Mouse (Mus musculus): Measurements from ENCODE around the gene Ywhag. TPM values are rescaled to one million over a fixed set of nuclear protein-coding genes. Genes with fewer than 3 reads are reported as not detected.

The Ywhag gene
- 56.7 and 66.8 TPM in 2 replicates for polyA plus RNA-seq (2015; fragmentation: Nextera tagmentation; extraction: Ambion mirVana)

GRCm38 (mm10) chr5:135934481-135935175 is at the start of gene Ywhag:
Gene Ywhag (minus strand): TSS chr5:135934616.
- H3K4me2 ChIP-seq (ENCODE audit: low read depth, low read length) = peak within 1 kb of the TSS; percentile 76
- peak; percentile 60; the same call in 1 of the 2 replicates for TF ChIP-seq EP300 (IDR thresholded peaks at IDR 0.05; ENCODE audit: low read depth)
- peak; percentile 76 for TF ChIP-seq CTCF (IDR thresholded peaks at IDR 0.05; ENCODE audit: low read depth)
- H3K9me3 ChIP-seq (ENCODE audit: low read length) = no peaks in the 10 kb centered on the region
- H3K36me3 ChIP-seq (replicated peaks; ENCODE audit: insufficient read depth, low read length) = peaks cover 23% of the 10 kb centered on the region
- H3K9ac ChIP-seq (replicated peaks) = peak within 1 kb of the TSS; percentile 84
- ATAC-seq = peak; percentile 91
- peak; percentile 98 for DNase-seq
- H3K4me3 ChIP-seq (ENCODE audit: low read depth, low read length) = peak within 1 kb of the TSS; percentile 78
- peak within 1 kb of the TSS; percentile 98 for H3K27ac ChIP-seq (ENCODE audit: low read depth)
- no peaks in the 10 kb centered on the region for H3K27me3 ChIP-seq (ENCODE audit: insufficient read depth, low read length)
- WGBS (ENCODE audit: insufficient replicate concordance) = 1% methylated on average over 34 of the region's 48 CpGs
- peaks cover 11% of the 10 kb centered on the region for H3K4me1 ChIP-seq (ENCODE audit: insufficient read depth)

DNA sequence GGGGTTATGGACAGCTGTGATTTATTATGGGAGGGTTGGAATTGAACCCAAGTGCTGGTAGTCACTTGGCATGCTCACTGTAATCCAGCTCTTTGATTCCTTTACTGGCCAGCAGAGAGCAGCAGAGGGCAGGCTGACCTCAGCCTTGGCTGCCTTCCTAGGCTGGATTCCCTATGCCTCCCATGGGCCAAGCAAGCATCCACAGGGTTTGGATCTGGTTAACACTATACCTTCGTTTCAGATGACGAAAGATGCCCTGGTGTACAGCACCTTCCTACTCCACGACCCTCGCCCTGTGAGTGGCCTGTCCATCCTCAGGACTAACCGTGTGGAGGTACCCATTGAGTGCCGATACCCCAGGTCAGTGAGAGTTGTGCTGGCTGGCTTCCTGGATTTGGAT is 48.0 kb upstream of the Ywhag start:
- no peak overlapping the region for H3K9ac ChIP-seq (replicated peaks)
- H3K4me3 ChIP-seq (ENCODE audit: low read depth, low read length) = no peak overlapping the region
- no peaks in the 10 kb centered on the region for H3K4me1 ChIP-seq (ENCODE audit: insufficient read depth)
- WGBS (ENCODE audit: insufficient replicate concordance) = 52% methylated on average over 6 of the region's 6 CpGs
- no peaks in the 10 kb centered on the region for H3K27me3 ChIP-seq (ENCODE audit: insufficient read depth, low read length)
- H3K4me2 ChIP-seq (ENCODE audit: low read depth, low read length) = no peak overlapping the region
- no peaks in the 10 kb centered on the region for H3K36me3 ChIP-seq (replicated peaks; ENCODE audit: insufficient read depth, low read length)
- ATAC-seq = peak; percentile 58
- peak; percentile 90 for TF ChIP-seq CTCF (IDR thresholded peaks at IDR 0.05; ENCODE audit: low read depth)
- TF ChIP-seq EP300 (IDR thresholded peaks at IDR 0.05; ENCODE audit: low read depth) = no peak
- no peak overlapping the region for H3K27ac ChIP-seq (ENCODE audit: low read depth)
- peak; percentile 72 for DNase-seq
- H3K9me3 ChIP-seq (ENCODE audit: low read length) = no peaks in the 10 kb centered on the region

DNA sequence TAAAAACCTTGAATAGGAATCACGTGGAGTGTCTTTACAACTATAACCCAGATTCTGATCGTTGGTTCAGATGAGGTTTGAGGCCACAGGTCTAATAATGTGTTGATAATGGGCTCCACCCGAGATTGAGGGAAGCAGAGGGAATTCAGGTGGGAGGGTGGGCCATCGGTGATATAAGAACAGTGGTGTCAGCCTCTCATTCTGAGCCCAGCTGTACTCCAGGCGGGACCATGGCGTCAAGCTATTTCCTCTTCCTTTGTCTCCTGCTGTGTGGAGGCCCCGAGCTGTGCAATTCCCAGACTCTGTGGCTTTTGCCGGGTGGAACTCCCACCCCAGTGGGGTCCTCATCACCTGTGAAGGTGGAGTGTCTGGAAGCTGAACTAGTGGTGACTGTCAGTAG is 45.5 kb upstream of the Ywhag start, which contains the start of gene Zp3:
TSS of gene Zp3 (plus strand) at position 196 of the 400 bp plus-strand sequence.
- DNase-seq (no peak), ATAC-seq (no peak)
- Histone ChIP-seq H3K27ac (ENCODE audit: low read depth) (no peak within 1 kb of the TSS), H3K4me3 (ENCODE audit: low read depth, low read length) (no peak within 1 kb of the TSS), H3K4me2 (ENCODE audit: low read depth, low read length) (no peak within 1 kb of the TSS), H3K27me3 (ENCODE audit: insufficient read depth, low read length) (no peaks in the 10 kb centered on the region), H3K4me1 (ENCODE audit: insufficient read depth) (no peaks in the 10 kb centered on the region), H3K36me3 (replicated peaks; ENCODE audit: insufficient read depth, low read length) (no peaks in the 10 kb centered on the region), H3K9ac (replicated peaks) (no peak within 1 kb of the TSS), H3K9me3 (ENCODE audit: low read length) (no peaks in the 10 kb centered on the region)
- TF ChIP-seq EP300 (IDR thresholded peaks at IDR 0.05; ENCODE audit: low read depth) (no peak), CTCF (IDR thresholded peaks at IDR 0.05; ENCODE audit: low read depth) (no peak)
- 64% methylated on average over 8 of the region's 8 CpGs for WGBS (ENCODE audit: insufficient replicate concordance)

DNA sequence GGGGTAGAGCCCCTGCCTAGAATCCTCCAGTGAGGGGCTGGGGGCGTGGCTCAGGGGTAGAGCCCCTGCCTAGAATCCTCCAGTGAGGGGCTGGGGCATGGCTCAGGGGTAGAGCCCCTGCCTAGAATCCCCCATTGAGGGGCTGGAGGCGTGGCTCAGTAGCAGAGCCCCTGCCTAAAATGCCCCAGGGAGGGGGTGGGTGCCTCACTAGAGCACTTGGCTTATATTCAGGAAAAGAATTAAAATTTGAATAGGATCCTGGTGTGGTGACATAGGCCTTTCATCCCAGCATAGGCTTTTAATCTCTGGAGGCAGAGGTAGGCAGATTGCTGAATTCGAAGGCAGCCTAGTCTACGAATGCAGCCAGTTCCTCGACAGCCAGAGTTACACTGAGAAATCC is 45.0 kb upstream of the Ywhag start:
- WGBS (ENCODE audit: insufficient replicate concordance) = 74% methylated on average over 5 of the region's 5 CpGs

GRCm38 (mm10) chr5:135975893-135976668 is 41.7 kb upstream of the Ywhag start:
- Histone ChIP-seq H3K4me2 (ENCODE audit: low read depth, low read length) (no peak overlapping the region), H3K27ac (ENCODE audit: low read depth) (no peak overlapping the region), H3K9ac (replicated peaks) (no peak overlapping the region), H3K9me3 (ENCODE audit: low read length) (no peaks in the 10 kb centered on the region), H3K27me3 (ENCODE audit: insufficient read depth, low read length) (no peaks in the 10 kb centered on the region), H3K4me1 (ENCODE audit: insufficient read depth) (no peaks in the 10 kb centered on the region), H3K4me3 (ENCODE audit: low read depth, low read length) (no peak overlapping the region), H3K36me3 (replicated peaks; ENCODE audit: insufficient read depth, low read length) (no peaks in the 10 kb centered on the region)
- ATAC-seq = peak; percentile 33
- no peak for TF ChIP-seq CTCF (IDR thresholded peaks at IDR 0.05; ENCODE audit: low read depth)
- no peak for TF ChIP-seq EP300 (IDR thresholded peaks at IDR 0.05; ENCODE audit: low read depth)
- no peak for DNase-seq
- WGBS (ENCODE audit: insufficient replicate concordance) = 84% methylated on average over 8 of the region's 8 CpGs

More for the DNA sequence above, 45.0 kb upstream of the Ywhag start:
- H3K27me3 ChIP-seq (ENCODE audit: insufficient read depth, low read length) = no peaks in the 10 kb centered on the region
- no peak overlapping the region for H3K27ac ChIP-seq (ENCODE audit: low read depth)
- no peaks in the 10 kb centered on the region for H3K9me3 ChIP-seq (ENCODE audit: low read length)
- ATAC-seq (no peak), DNase-seq (no peak)
- H3K4me2 ChIP-seq (ENCODE audit: low read depth, low read length) = no peak overlapping the region
- H3K9ac ChIP-seq (replicated peaks) = no peak overlapping the region
- no peak overlapping the region for H3K4me3 ChIP-seq (ENCODE audit: low read depth, low read length)
- H3K4me1 ChIP-seq (ENCODE audit: insufficient read depth) = no peaks in the 10 kb centered on the region
- no peaks in the 10 kb centered on the region for H3K36me3 ChIP-seq (replicated peaks; ENCODE audit: insufficient read depth, low read length)
- no peak for TF ChIP-seq EP300 (IDR thresholded peaks at IDR 0.05; ENCODE audit: low read depth)
- no peak for TF ChIP-seq CTCF (IDR thresholded peaks at IDR 0.05; ENCODE audit: low read depth)

- no peak for ATAC-seq
- Histone ChIP-seq H3K27ac (ENCODE audit: low read depth) (no peak within 1 kb of the TSS), H3K27me3 (ENCODE audit: insufficient read depth, low read length) (no peaks in the 10 kb centered on the region), H3K36me3 (replicated peaks; ENCODE audit: insufficient read depth, low read length) (no peaks in the 10 kb centered on the region), H3K9me3 (ENCODE audit: low read length) (no peaks in the 10 kb centered on the region), H3K4me1 (ENCODE audit: insufficient read depth) (no peaks in the 10 kb centered on the region), H3K4me2 (ENCODE audit: low read depth, low read length) (no peak within 1 kb of the TSS), H3K9ac (replicated peaks) (no peak within 1 kb of the TSS), H3K4me3 (ENCODE audit: low read depth, low read length) (no peak within 1 kb of the TSS)
- TF ChIP-seq CTCF (IDR thresholded peaks at IDR 0.05; ENCODE audit: low read depth) (no peak), EP300 (IDR thresholded peaks at IDR 0.05; ENCODE audit: low read depth) (no peak)
- 26% methylated on average over 9 of the region's 9 CpGs for WGBS (ENCODE audit: insufficient replicate concordance)
- no peak for DNase-seq
Observed at GRCm38 (mm10) chr5:135974365-135974764, 39.9 kb upstream of the Ywhag start, which contains the start of gene Ssc4d. Gene Ssc4d (minus strand): TSS chr5:135974531.
